Mouse (Mus musculus): ENCODE data around the gene Atp5g1. TPM values are rescaled to one million over a fixed set of nuclear protein-coding genes. Genes with fewer than 3 reads are reported as not detected.

Atp5g1 gene
- total RNA-seq, 2 experiments from 2014 or later: 102 to 669 TPM

- ATAC-seq (replicated peaks; ENCODE audit: poor library complexity): no peak
Observed at GRCm38 (mm10) chr11:96030571-96030970, 44.9 kb downstream of the Atp5g1 start.

- ATAC-seq (replicated peaks; ENCODE audit: poor library complexity): no peak
Observed at GRCm38 (mm10) chr11:96028130-96028529, 47.3 kb downstream of the Atp5g1 start.

GRCm38 (mm10) chr11:96020622-96021021 lies 54.8 kb downstream of the Atp5g1 start:
- ATAC-seq (replicated peaks; ENCODE audit: poor library complexity): no peak

Other genes starting within 250 kb of the Atp5g1 start
- 4.3 and 9.3 TPM in 2 replicates for gene Gngt2, start 238.5 kb downstream of the Atp5g1 start, total RNA-seq (2015)
- 4.0 TPM in 2 replicates for gene Gngt2, start 238.5 kb downstream of the Atp5g1 start, total RNA-seq (2017)
- 1.5 and 5.0 TPM in 2 replicates for gene Abi3, start 233.2 kb downstream of the Atp5g1 start, total RNA-seq (2015)
- gene Abi3, start 233.2 kb downstream of the Atp5g1 start, total RNA-seq (2017): 1.8 and 3.0 TPM in 2 replicates
- not detected in 2 replicates for gene B4galnt2, start 160.8 kb downstream of the Atp5g1 start, total RNA-seq (2015)
- not detected in 2 replicates for gene B4galnt2, start 160.8 kb downstream of the Atp5g1 start, total RNA-seq (2017)
- gene Igf2bp1, start 69.7 kb downstream of the Atp5g1 start, total RNA-seq (2015): not detected in 2 replicates
- not detected in 2 replicates for gene Igf2bp1, start 69.7 kb downstream of the Atp5g1 start, total RNA-seq (2017)
- not detected in 2 replicates for gene Gip, start 51.1 kb downstream of the Atp5g1 start, total RNA-seq (2015)
- not detected in 2 replicates for gene Gip, start 51.1 kb downstream of the Atp5g1 start, total RNA-seq (2017)
- gene Snf8, start 40.8 kb downstream of the Atp5g1 start, total RNA-seq (2015): 71.4 and 78.1 TPM in 2 replicates
- 51.6 and 56.1 TPM in 2 replicates for gene Snf8, start 40.8 kb downstream of the Atp5g1 start, total RNA-seq (2017)
- gene Ube2z, start 10.3 kb downstream of the Atp5g1 start, total RNA-seq (2015): 21.3 and 21.8 TPM in 2 replicates
- gene Ube2z, start 10.3 kb downstream of the Atp5g1 start, total RNA-seq (2017): 18.2 and 19.3 TPM in 2 replicates
- gene Calcoco2, start 36.3 kb upstream of the Atp5g1 start, total RNA-seq (2015): not detected in 2 replicates
- not detected in 2 replicates for gene Calcoco2, start 36.3 kb upstream of the Atp5g1 start, total RNA-seq (2017)
- not detected in 2 replicates for gene Ttll6, start 58.1 kb upstream of the Atp5g1 start, total RNA-seq (2015)
- not detected in 2 replicates for gene Ttll6, start 58.1 kb upstream of the Atp5g1 start, total RNA-seq (2017)
- not detected in 2 replicates for gene Hoxb13, start 118.6 kb upstream of the Atp5g1 start, total RNA-seq (2015)
- not detected in 2 replicates for gene Hoxb13, start 118.6 kb upstream of the Atp5g1 start, total RNA-seq (2017)
- not detected in 2 replicates for gene Hoxb9, start 195.8 kb upstream of the Atp5g1 start, total RNA-seq (2015)
- gene Hoxb9, start 195.8 kb upstream of the Atp5g1 start, total RNA-seq (2017): not detected in 2 replicates
- gene Hoxb8, start 206.2 kb upstream of the Atp5g1 start, total RNA-seq (2015): not detected in 2 replicates
- gene Hoxb8, start 206.2 kb upstream of the Atp5g1 start, total RNA-seq (2017): not detected in 2 replicates
- gene Hoxb7, start 211.0 kb upstream of the Atp5g1 start, total RNA-seq (2015): not detected in 2 replicates
- gene Hoxb7, start 211.0 kb upstream of the Atp5g1 start, total RNA-seq (2017): not detected in 2 replicates
- not detected in 2 replicates for gene Hoxb6, start 216.8 kb upstream of the Atp5g1 start, total RNA-seq (2015)
- 0.30 TPM in 1 of 2 replicates, not detected in the other for gene Hoxb6, start 216.8 kb upstream of the Atp5g1 start, total RNA-seq (2017)
- gene Hoxb5, start 227.7 kb upstream of the Atp5g1 start, total RNA-seq (2015): 0.07 and 0.44 TPM in 2 replicates
- 0.14 TPM in 1 of 2 replicates, not detected in the other for gene Hoxb5, start 227.7 kb upstream of the Atp5g1 start, total RNA-seq (2017)
- gene Hoxb4, start 242.6 kb upstream of the Atp5g1 start, total RNA-seq (2015): 1.7 and 2.7 TPM in 2 replicates
- 1.5 and 2.2 TPM in 2 replicates for gene Hoxb4, start 242.6 kb upstream of the Atp5g1 start, total RNA-seq (2017)
- 1.2 and 1.6 TPM in 2 replicates for gene Hoxb3, start 247.7 kb upstream of the Atp5g1 start, total RNA-seq (2015)
- 0.83 and 1.3 TPM in 2 replicates for gene Hoxb3, start 247.7 kb upstream of the Atp5g1 start, total RNA-seq (2017)